Mouse (Mus musculus) monocyte, adult 5-6 weeks (primary cell): ENCODE results near the gene Atxn1. TPM values are rescaled to one million over a fixed set of nuclear protein-coding genes. Genes with fewer than 3 reads are reported as not detected.

Experiments
- ATAC-seq: fragments of 153-309, 156-312 bp; replicated peaks from 2 replicates; pipeline ENCODE4 v1.8.0; 2017; ENCODE audit warnings: mild to moderate bottlenecking; ENCODE audit not compliant: low TSS enrichment, insufficient number of reproducible peaks, severe bottlenecking, poor library complexity, low FRiP score
- total RNA-seq: library from RNA; stranded (forward); fragments of 200-1000, 200-491, 200-594 nt; gene quantifications from 3 replicates; pipeline ENCODE4 v1.2.3, GENCODE M21; 2017

Atxn1 gene
- total RNA-seq, 1 experiment from 2014 or later, result 18.5 TPM

GRCm38 (mm10) chr13:45559258-45559657 is 405.6 kb downstream of the Atxn1 start:
- no peak for ATAC-seq

DNA sequence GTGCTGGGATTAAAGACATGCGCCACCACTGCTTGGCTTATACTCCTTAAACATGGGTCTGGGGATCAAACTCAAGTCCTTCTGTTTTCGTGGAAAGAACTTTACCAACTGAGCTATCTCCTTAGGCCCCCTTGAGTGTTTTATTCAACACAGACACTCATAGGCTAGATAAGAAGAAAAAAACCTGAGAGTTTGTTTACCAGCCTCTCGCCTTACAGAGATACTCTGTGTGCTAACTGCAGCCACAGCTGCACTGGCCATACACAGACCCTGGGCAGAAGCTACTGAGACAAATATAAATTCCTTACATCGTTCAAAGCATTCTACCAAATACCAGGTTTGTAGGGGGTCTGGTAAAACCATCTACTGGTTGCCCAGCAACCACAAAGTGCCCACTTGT is 406.4 kb downstream of the Atxn1 start:
- ATAC-seq, result no peak

DNA sequence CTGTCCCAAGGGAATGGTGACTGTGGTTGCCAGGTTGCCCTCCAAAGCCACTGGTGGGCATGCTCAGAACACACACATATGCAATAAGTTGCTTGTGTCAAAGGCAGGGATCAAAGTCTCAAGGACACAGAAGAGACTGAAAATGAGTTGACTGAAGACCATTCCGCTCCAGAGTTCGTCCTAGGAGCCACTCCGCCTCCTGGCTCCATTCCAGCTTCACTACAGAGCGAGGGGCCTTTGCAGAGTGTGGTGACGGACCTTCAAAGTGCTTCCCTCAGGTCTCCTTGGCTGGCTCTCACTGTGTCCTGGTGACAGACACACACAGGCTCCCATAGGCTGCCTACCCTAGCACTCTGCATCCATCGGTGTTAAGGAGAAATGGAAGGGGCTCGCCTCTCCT is 411.1 kb downstream of the Atxn1 start:
- no peak for ATAC-seq

- no peak for ATAC-seq
These were observed 417.3 kb downstream of the Atxn1 start for GRCm38 (mm10) chr13:45547549-45547948.

DNA sequence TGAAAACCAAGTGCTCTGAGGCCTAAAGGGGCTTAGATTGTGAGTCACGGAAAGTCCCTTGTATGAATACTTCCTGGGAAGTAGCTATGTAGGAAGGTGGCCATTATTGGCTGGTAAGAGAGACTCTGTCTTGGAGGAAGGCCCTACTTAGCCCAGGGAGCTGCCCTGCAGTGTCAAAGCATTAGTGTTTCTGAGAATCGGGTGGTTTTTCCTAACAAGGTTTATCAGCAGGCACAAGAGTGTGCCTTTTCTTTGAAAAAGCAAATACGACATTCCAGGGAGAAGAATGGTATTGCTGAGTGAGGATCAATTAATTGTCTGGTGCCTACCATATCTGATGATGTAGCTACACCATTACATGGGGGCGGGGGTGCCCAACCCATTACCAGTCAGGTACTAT is 417.9 kb downstream of the Atxn1 start:
- no peak for ATAC-seq

DNA sequence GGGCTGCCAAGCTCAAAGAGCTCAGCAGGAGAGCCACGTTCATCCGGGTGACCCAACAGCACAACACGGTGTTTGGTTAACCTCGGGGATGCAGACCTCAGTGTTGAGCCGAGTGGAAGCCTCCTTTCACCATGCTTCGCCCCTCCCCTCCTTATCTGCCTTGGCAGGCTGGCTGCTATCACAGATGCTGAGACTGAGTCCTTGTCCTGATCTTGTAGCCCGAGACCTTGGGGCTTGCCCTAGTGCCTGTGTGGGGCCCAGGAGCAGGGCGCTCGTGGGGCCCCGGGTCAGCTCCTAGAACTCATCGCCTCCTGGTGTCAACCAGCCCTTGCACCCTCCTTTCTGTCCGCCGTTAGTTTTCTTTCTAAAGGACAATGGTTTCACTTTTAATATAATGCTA is 418.8 kb downstream of the Atxn1 start:
- no peak for ATAC-seq

- no peak for ATAC-seq
These were observed 425.6 kb downstream of the Atxn1 start for GRCm38 (mm10) chr13:45539205-45539568.

GRCm38 (mm10) chr13:45538532-45539204 is 426.1 kb downstream of the Atxn1 start:
- ATAC-seq, result no peak

GRCm38 (mm10) chr13:45538091-45538490 is 426.7 kb downstream of the Atxn1 start:
- ATAC-seq, result no peak

DNA sequence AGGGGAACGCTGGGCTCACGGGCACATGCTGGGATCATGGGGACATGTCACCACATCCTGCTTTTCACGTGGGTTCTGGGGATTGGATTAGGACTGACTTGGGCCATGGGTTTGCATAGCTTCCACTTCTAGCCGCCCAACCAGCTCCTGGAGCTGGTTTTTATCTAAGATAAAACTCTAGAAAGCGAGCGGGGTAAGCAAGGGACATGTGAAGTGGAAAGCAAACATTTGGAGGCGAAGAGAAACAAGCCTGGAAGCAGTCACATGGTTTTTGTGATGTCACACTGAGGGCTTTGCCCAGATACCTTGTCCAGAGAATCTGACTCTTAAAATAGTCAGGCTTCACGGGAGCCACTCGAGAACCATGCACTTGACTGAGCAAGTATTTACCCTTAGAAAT is 427.7 kb downstream of the Atxn1 start:
- ATAC-seq, result no peak

GRCm38 (mm10) chr13:45535731-45536453 is 428.9 kb downstream of the Atxn1 start:
- ATAC-seq, result no peak

GRCm38 (mm10) chr13:45530754-45531153 is 434.1 kb downstream of the Atxn1 start:
- no peak for ATAC-seq

DNA sequence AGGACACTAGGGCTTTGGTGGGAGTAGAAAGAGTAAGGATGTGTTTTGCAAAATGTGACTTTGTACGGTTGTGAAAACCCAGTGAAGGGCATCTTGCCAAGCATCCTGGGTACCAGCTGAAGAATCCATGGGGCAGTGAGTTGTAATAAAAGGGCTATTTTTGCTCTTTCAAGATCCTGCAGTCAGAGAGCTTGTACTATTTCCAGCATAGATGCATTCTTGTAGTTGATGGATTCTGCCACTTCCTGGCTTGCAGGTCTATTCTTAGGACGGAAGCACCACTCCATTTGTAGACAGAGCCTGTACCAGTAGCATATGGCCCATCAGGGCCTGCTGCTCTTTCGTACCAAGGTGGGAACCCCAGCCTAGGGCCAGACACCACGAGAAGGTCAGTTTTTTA is 436.0 kb downstream of the Atxn1 start:
- ATAC-seq, result no peak

- ATAC-seq, result no peak
These were observed 437.4 kb downstream of the Atxn1 start for GRCm38 (mm10) chr13:45527232-45527964.

- no peak for ATAC-seq
These were observed 438.6 kb downstream of the Atxn1 start for GRCm38 (mm10) chr13:45526230-45526629.

DNA sequence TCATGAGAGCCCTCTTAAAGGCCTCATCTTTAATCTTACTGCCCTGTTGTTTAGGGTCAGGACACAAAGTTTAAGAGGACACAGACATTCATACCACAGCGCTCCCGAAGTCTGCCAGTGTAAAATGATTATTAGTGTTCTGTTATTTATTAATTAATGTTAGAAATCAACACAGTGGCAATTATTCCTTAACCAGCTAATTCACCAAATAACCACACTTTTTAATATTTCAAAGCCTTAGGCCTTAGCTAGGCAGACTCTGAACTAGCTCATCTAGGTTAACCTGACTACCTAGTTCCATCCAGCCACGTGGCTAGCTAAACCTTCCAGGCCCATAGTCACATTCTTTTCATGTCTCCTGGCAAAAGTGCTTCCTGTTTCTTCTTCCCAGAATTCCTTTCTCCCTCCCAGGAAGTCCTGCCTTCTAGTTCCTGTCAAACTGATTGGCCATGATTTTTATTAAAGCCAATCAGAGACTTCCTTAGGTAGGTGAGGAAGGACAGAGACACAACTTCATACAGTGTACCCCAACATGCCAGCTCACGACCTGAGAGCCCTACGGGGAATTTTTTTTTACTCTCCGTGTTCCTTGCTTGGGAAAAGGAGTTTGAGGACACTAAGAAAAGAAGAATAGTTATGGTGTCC is 439.9 kb downstream of the Atxn1 start:
- no peak for ATAC-seq

DNA sequence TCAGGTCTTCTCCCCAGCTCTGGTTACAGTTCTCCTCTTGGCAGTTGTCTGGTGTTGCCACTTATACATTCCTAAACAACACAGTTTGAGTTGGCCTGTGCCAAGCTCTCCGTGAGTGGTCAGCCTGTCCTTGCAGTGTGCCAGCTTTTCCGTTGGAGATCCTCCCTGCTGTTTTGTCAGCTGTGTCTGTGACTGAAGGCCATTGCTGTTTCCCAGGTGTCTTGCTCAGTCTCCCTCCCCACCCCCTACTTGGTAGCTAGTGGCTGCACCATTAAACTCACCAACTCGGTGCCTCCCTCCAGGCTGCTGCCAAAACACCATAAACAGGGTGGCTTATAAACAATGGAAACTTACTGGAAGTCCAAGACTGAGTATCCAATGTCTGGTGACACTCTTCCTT is 440.5 kb downstream of the Atxn1 start:
- no peak for ATAC-seq

DNA sequence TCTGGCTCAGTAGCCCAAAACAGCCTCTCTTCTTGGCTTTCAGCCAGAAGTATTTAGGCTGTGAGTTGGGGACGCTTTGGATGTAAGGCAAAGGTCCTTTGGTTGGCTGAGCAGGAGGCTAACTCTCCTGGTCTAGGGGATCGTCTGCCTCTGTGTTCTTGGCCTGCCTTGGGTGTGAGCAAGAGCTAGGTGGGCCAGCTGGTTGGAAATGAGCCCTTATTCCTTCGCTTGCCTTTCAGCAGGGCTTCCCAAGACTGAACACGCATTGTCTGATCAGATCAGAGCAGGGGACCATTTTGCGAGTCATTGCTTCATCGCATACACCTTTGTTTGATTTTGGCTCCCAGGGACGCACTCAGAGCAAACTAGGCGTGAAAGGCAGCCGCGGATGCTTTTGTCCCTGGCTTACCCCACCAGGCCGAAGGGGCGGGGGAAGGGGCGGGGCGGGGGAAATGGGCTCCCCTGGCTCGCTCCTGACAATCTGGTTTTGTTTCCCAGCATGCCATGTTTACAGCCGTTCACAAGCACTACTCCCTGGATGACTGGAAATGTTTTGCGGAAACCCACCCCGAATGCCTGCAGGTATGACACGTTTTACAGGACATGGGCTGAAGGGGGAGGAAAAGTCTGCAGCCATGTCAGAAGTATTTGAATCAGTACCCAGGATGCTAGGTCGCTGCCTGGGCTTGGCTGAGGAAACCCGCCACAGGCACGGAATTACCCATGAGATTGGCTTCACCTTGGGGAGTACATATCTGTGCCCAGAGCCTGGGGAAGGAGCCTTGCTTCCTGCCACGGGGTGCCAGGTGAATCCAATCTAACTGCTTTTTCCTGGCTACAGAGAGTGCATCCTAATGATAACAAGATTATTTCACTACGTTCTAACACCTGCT is 448.1 kb downstream of the Atxn1 start:
- no peak for ATAC-seq
